Mouse (Mus musculus): Measurements from ENCODE around the gene Marveld1. TPM values are rescaled to one million over a fixed set of nuclear protein-coding genes. Genes with fewer than 3 reads are reported as not detected.

Gene Marveld1
- 10.8 TPM for total RNA-seq (2023)

GRCm38 (mm10) chr19:42147170-42147768 is at the start of gene Marveld1:
Marveld1 (plus strand) TSS chr19:42147400.

GRCm38 (mm10) chr19:42128787-42129508 is 18.3 kb upstream of the Marveld1 start, which contains the start of gene Avpi1:
Avpi1 (minus strand) TSS chr19:42129059.

GRCm38 (mm10) chr19:42163764-42164163 is 16.6 kb downstream of the Marveld1 start, which contains the start of gene Zfyve27:
Zfyve27 (plus strand) TSS chr19:42163951.

Other genes starting within 250 kb of the Marveld1 start
- 50.5 TPM for gene Pgam1, start 235.5 kb upstream of the Marveld1 start, total RNA-seq (2023)
- gene Exosc1, start 214.0 kb upstream of the Marveld1 start, total RNA-seq (2023), result 46.8 TPM
- gene Zdhhc16, start 213.9 kb upstream of the Marveld1 start, total RNA-seq (2023), result 37.5 TPM
- 135 TPM for gene Mms19, start 166.2 kb upstream of the Marveld1 start, total RNA-seq (2023)
- gene Ubtd1, start 165.6 kb upstream of the Marveld1 start, total RNA-seq (2023), result 7.4 TPM
- gene Ankrd2, start 111.4 kb upstream of the Marveld1 start, total RNA-seq (2023), result not detected
- not detected for gene Hoga1, start 101.8 kb upstream of the Marveld1 start, total RNA-seq (2023)
- not detected for gene 4933411K16Rik, start 95.2 kb upstream of the Marveld1 start, total RNA-seq (2023)
- gene Morn4, start 61.0 kb upstream of the Marveld1 start, total RNA-seq (2023), result 0.41 TPM
- gene Pi4k2a, start 56.9 kb upstream of the Marveld1 start, total RNA-seq (2023), result 51.7 TPM
- gene Avpi1, start 18.3 kb upstream of the Marveld1 start, total RNA-seq (2023), result 7.4 TPM
- gene Zfyve27, start 16.6 kb downstream of the Marveld1 start, total RNA-seq (2023), result 68.8 TPM
- gene Sfrp5, start 54.9 kb downstream of the Marveld1 start, total RNA-seq (2023), result not detected
- not detected for gene Golga7b, start 100.2 kb downstream of the Marveld1 start, total RNA-seq (2023)

Data from CD4-positive naive resting alpha-beta T cell, adult 57 days (primary cell).